Mouse (Mus musculus): ENCODE measurements around the gene Rasa3. TPM values are rescaled to one million over a fixed set of nuclear protein-coding genes. Genes with fewer than 3 reads are reported as not detected.

Gene Rasa3
- polyA plus RNA-seq, 1 experiment from 2014 or later, result 34.4 TPM

GRCm38 (mm10) chr8:13688461-13688860, 11.1 kb upstream of the Rasa3 start:
- Histone ChIP-seq H3K9me3 (ENCODE audit: control insufficient read depth, low read length) (no peaks in the 10 kb centered on the region), H3K4me2 (ENCODE audit: low read depth, low read length) (no peak overlapping the region), H3K27me3 (ENCODE audit: control insufficient read depth, insufficient read depth, low read length) (no peaks in the 10 kb centered on the region), H3K4me1 (ENCODE audit: control insufficient read depth, insufficient read depth, low read length) (peaks cover 5% of the 10 kb centered on the region; the same call in 1 of the 2 replicates), H3K9ac (replicated peaks; ENCODE audit: low read depth, low read length) (no peak overlapping the region), H3K27ac (ENCODE audit: low read depth, low read length) (no peak overlapping the region), H3K36me3 (ENCODE audit: control insufficient read depth, insufficient read depth, low read length) (no peaks in the 10 kb centered on the region), H3K4me3 (ENCODE audit: low read depth, low read length) (no peak overlapping the region)
- WGBS, result 69% methylated on average over 6 of the region's 6 CpGs
- ATAC-seq (ENCODE audit: low read depth), result no peak

DNA sequence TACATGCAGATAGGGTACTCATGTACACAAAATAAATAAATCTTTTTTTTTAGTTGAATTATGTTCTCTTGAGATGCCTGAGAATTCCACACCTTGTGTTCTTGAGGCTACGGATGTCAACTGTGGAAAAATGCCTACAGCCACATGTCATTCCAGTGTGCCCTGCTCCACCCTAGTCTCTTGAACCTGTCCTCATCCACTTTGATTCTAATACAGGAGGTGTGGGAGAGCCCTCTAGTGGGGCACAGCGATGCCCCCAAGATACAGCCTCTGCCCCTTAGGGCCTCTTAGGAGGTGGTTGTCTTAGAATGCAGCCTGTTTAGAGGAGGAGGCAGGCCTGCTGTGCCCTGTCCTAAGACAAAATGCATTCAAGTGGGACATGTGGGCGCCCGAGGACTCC, 10.5 kb upstream of the Rasa3 start:
- H3K9me3 ChIP-seq (ENCODE audit: control insufficient read depth, low read length), result no peaks in the 10 kb centered on the region
- H3K27me3 ChIP-seq (ENCODE audit: control insufficient read depth, insufficient read depth, low read length), result no peaks in the 10 kb centered on the region
- H3K4me3 ChIP-seq (ENCODE audit: low read depth, low read length), result no peak overlapping the region
- no peak for ATAC-seq (ENCODE audit: low read depth)
- no peak overlapping the region for H3K4me2 ChIP-seq (ENCODE audit: low read depth, low read length)
- WGBS, result 80% methylated on average over 4 of the region's 4 CpGs
- no peak overlapping the region for H3K27ac ChIP-seq (ENCODE audit: low read depth, low read length)
- H3K36me3 ChIP-seq (ENCODE audit: control insufficient read depth, insufficient read depth, low read length), result no peaks in the 10 kb centered on the region
- no peak overlapping the region for H3K9ac ChIP-seq (replicated peaks; ENCODE audit: low read depth, low read length)
- H3K4me1 ChIP-seq (ENCODE audit: control insufficient read depth, insufficient read depth, low read length), result peaks cover 5% of the 10 kb centered on the region; the same call in 1 of the 2 replicates

DNA sequence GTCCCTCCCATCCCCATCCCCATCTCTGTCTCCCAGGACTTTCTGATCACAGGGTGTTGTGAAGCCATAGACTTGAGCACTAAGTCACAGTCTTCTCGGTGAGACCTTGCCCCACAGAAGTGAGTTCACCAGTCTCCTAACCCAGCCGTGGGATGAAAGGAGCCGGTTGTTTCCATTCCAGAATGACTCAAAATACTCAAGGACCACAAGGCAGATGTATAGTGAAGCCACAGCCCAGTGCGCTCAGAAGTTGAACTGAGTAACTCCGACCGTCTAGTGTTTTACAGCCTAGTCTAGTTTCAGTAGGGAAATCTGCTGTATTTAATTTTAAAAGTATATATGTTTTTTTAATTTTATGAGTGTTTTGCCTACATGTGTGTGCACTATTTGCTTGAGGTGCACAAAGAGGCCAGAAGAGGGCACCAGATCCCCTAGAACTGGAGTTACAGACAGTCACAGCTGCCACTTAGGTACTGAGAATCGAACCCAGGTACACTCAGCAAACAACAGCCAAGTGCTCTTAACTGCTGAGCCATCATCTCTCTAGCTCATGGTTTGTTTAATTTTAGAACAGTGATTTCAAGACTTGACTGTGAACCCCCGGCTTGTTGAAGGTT, 9.8 kb upstream of the Rasa3 start:
- no peak for ATAC-seq (ENCODE audit: low read depth)
- 94% methylated on average over 8 of the region's 8 CpGs for WGBS
- no peaks in the 10 kb centered on the region for H3K9me3 ChIP-seq (ENCODE audit: control insufficient read depth, low read length)

DNA sequence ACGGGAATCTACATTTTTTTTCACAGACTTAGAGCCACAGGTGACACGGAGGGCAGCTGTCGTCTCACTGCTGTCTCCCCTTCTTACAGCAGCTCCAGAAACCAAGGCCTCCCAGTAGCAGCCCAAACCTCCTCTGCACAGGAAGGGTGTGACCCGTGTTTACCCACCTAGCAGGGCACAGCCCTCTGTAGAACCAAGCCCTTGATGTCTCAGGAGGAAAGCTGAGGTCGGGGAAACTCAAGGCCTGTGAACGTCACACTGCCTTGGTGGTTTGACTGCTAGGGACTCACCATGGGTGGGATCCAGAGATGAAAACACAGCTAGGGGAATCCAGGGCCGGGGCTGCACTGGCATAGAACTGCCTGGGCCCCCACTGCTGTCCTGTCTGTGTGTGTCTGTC, 9.0 kb upstream of the Rasa3 start:
- Histone ChIP-seq H3K9me3 (ENCODE audit: control insufficient read depth, low read length) (no peaks in the 10 kb centered on the region), H3K9ac (replicated peaks; ENCODE audit: low read depth, low read length) (no peak overlapping the region), H3K36me3 (ENCODE audit: control insufficient read depth, insufficient read depth, low read length) (no peaks in the 10 kb centered on the region), H3K4me2 (ENCODE audit: low read depth, low read length) (no peak overlapping the region), H3K4me1 (ENCODE audit: control insufficient read depth, insufficient read depth, low read length) (no peaks in the 10 kb centered on the region), H3K4me3 (ENCODE audit: low read depth, low read length) (no peak overlapping the region), H3K27ac (ENCODE audit: low read depth, low read length) (no peak overlapping the region), H3K27me3 (ENCODE audit: control insufficient read depth, insufficient read depth, low read length) (no peaks in the 10 kb centered on the region)
- WGBS, result 78% methylated on average over 7 of the region's 7 CpGs
- no peak for ATAC-seq (ENCODE audit: low read depth)

More for the DNA sequence above, 9.8 kb upstream of the Rasa3 start:
- Histone ChIP-seq H3K9ac (replicated peaks; ENCODE audit: low read depth, low read length) (no peak overlapping the region), H3K4me3 (ENCODE audit: low read depth, low read length) (no peak overlapping the region), H3K4me1 (ENCODE audit: control insufficient read depth, insufficient read depth, low read length) (no peaks in the 10 kb centered on the region), H3K27me3 (ENCODE audit: control insufficient read depth, insufficient read depth, low read length) (no peaks in the 10 kb centered on the region), H3K36me3 (ENCODE audit: control insufficient read depth, insufficient read depth, low read length) (no peaks in the 10 kb centered on the region), H3K4me2 (ENCODE audit: low read depth, low read length) (no peak overlapping the region), H3K27ac (ENCODE audit: low read depth, low read length) (no peak overlapping the region)

DNA sequence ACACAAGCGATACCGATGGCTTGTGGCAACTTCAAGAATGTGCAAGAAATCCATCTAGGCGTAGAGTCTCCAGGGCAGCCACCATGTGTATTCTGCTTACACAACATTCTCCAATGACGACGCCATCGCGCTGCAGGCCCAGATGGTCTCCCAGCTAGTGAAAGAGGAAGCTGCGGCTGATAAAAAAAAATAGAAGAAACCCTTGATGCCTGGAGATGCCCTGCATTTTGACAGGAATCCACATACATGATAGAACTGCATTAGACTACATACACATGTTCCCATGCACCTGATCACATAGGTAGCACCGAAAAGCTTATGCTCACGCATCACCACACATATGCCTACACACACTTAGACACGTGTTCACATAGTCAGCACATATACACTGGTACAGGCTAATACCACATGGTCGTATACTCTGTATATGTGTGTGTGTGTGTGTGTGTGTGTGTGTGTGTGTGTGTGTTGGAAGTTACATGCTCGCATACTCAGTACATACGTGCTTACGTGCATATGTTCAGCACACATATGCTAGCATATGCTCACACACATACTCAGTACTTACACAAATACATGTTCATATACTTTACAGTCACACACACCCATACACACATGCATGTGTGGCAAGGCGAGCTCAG, 8.4 kb upstream of the Rasa3 start:
- Histone ChIP-seq H3K4me2 (ENCODE audit: low read depth, low read length) (no peak overlapping the region), H3K27me3 (ENCODE audit: control insufficient read depth, insufficient read depth, low read length) (no peaks in the 10 kb centered on the region), H3K4me3 (ENCODE audit: low read depth, low read length) (no peak overlapping the region), H3K36me3 (ENCODE audit: control insufficient read depth, insufficient read depth, low read length) (no peaks in the 10 kb centered on the region), H3K4me1 (ENCODE audit: control insufficient read depth, insufficient read depth, low read length) (no peaks in the 10 kb centered on the region), H3K27ac (ENCODE audit: low read depth, low read length) (no peak overlapping the region), H3K9ac (replicated peaks; ENCODE audit: low read depth, low read length) (no peak overlapping the region), H3K9me3 (ENCODE audit: control insufficient read depth, low read length) (no peaks in the 10 kb centered on the region)
- WGBS, result 89% methylated on average over 16 of the region's 16 CpGs
- ATAC-seq (ENCODE audit: low read depth), result no peak

- Histone ChIP-seq H3K4me2 (ENCODE audit: low read depth, low read length) (no peak overlapping the region), H3K36me3 (ENCODE audit: control insufficient read depth, insufficient read depth, low read length) (no peaks in the 10 kb centered on the region), H3K4me1 (ENCODE audit: control insufficient read depth, insufficient read depth, low read length) (no peaks in the 10 kb centered on the region), H3K27me3 (ENCODE audit: control insufficient read depth, insufficient read depth, low read length) (no peaks in the 10 kb centered on the region), H3K9ac (replicated peaks; ENCODE audit: low read depth, low read length) (no peak overlapping the region), H3K27ac (ENCODE audit: low read depth, low read length) (no peak overlapping the region), H3K4me3 (ENCODE audit: low read depth, low read length) (no peak overlapping the region), H3K9me3 (ENCODE audit: control insufficient read depth, low read length) (no peaks in the 10 kb centered on the region)
- WGBS, result 79% methylated on average over 7 of the region's 7 CpGs
- no peak for ATAC-seq (ENCODE audit: low read depth)
Observed at GRCm38 (mm10) chr8:13684131-13684530, 6.7 kb upstream of the Rasa3 start.

DNA sequence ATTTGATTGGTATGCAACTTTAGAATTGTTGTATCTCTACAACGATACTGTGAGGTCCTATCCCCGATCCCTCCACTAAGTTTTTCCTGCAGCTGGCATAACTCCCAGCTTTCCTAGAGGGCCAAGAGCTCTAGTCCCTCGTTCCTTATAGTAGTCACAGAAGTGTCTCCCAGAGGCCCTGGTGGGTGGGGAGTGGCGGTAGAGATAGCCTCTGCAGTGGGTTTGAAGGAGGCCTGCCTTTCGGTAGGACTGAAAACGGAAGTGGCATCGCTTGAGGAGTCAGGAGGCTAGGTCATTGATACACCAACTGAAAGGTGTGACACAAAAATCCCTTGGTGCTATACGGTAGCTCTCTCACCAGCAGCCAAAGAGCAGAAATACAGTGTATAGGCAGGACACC, 779 bp upstream of the Rasa3 start:
- Histone ChIP-seq H3K27me3 (ENCODE audit: control insufficient read depth, insufficient read depth, low read length) (peaks cover 2% of the 10 kb centered on the region; the same call in 1 of the 2 replicates), H3K9ac (replicated peaks; ENCODE audit: low read depth, low read length) (no peak overlapping the region; the same call in 1 of the 2 replicates), H3K4me2 (ENCODE audit: low read depth, low read length) (peak overlapping the region; percentile 60), H3K36me3 (ENCODE audit: control insufficient read depth, insufficient read depth, low read length) (no peaks in the 10 kb centered on the region), H3K9me3 (ENCODE audit: control insufficient read depth, low read length) (no peaks in the 10 kb centered on the region), H3K4me1 (ENCODE audit: control insufficient read depth, insufficient read depth, low read length) (peaks cover 20% of the 10 kb centered on the region), H3K4me3 (ENCODE audit: low read depth, low read length) (peak overlapping the region; percentile 84), H3K27ac (ENCODE audit: low read depth, low read length) (no peak overlapping the region)
- 46% methylated on average over 8 of the region's 8 CpGs for WGBS
- no peak for ATAC-seq (ENCODE audit: low read depth)

GRCm38 (mm10) chr8:13676701-13677412, 546 bp downstream of the Rasa3 start:
- peak; percentile 78 for ATAC-seq (ENCODE audit: low read depth)
- Histone ChIP-seq H3K27me3 (ENCODE audit: control insufficient read depth, insufficient read depth, low read length) (peaks cover 2% of the 10 kb centered on the region; the same call in 1 of the 2 replicates), H3K27ac (ENCODE audit: low read depth, low read length) (peak overlapping the region; percentile 93), H3K9ac (replicated peaks; ENCODE audit: low read depth, low read length) (peak overlapping the region; percentile 80), H3K4me3 (ENCODE audit: low read depth, low read length) (peak overlapping the region; percentile 84), H3K36me3 (ENCODE audit: control insufficient read depth, insufficient read depth, low read length) (no peaks in the 10 kb centered on the region), H3K9me3 (ENCODE audit: control insufficient read depth, low read length) (no peaks in the 10 kb centered on the region), H3K4me2 (ENCODE audit: low read depth, low read length) (peak overlapping the region; percentile 60), H3K4me1 (ENCODE audit: control insufficient read depth, insufficient read depth, low read length) (peaks cover 20% of the 10 kb centered on the region)
- under 1% methylated on average over 42 of the region's 47 CpGs for WGBS

DNA sequence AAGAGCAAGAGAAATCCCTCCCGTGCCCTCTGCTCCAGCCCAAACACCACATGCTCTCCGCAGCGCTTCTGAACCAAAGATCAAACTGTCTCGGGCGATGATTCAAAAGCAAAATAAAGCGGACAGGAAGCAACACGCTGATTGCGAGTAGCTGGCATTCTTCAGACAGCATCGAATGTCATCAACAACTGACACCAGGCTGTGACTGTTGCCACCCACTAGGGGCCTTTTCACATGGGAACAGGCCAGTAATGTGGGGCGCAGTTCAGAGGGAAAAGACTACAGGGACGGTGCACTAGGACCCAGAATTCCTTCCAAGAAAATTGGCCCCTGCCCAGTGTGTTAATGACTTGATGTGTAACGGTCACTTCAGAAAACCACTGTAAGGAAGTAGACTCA, 1.1 kb downstream of the Rasa3 start:
- H3K36me3 ChIP-seq (ENCODE audit: control insufficient read depth, insufficient read depth, low read length), result no peaks in the 10 kb centered on the region
- H3K4me3 ChIP-seq (ENCODE audit: low read depth, low read length), result peak overlapping the region; percentile 84

More for the DNA sequence above, 1.1 kb downstream of the Rasa3 start:
- under 1% methylated on average over 12 of the region's 12 CpGs for WGBS
- Histone ChIP-seq H3K9ac (replicated peaks; ENCODE audit: low read depth, low read length) (peak overlapping the region; percentile 80), H3K4me2 (ENCODE audit: low read depth, low read length) (peak overlapping the region; percentile 60), H3K27ac (ENCODE audit: low read depth, low read length) (peak overlapping the region; percentile 93), H3K9me3 (ENCODE audit: control insufficient read depth, low read length) (no peaks in the 10 kb centered on the region), H3K27me3 (ENCODE audit: control insufficient read depth, insufficient read depth, low read length) (peaks cover 2% of the 10 kb centered on the region; the same call in 1 of the 2 replicates), H3K4me1 (ENCODE audit: control insufficient read depth, insufficient read depth, low read length) (peaks cover 20% of the 10 kb centered on the region)
- peak; percentile 15; the same call in 1 of the 2 replicates for ATAC-seq (ENCODE audit: low read depth)
